Mouse (Mus musculus): ENCODE results near the gene Abca13. TPM values are rescaled to one million over a fixed set of nuclear protein-coding genes. Genes with fewer than 3 reads are reported as not detected.
"Not testable (repeated sequence)": the region's sequence is repeated elsewhere in the genome, so short reads cannot be mapped to it uniquely, and the experiment has no call there.

Gene Abca13
- polyA plus RNA-seq, 1 experiment from 2014 or later: 0.07 TPM

GRCm38 (mm10) chr11:9427411-9427810 lies 235.7 kb downstream of the Abca13 start:
- Histone ChIP-seq H3K4me2 (replicated peaks) (no peak overlapping the region), H3K4me1 (no peaks in the 10 kb centered on the region), H3K27me3 (no peaks in the 10 kb centered on the region), H3K4me3 (replicated peaks) (no peak overlapping the region), H3K9me3 (replicated peaks) (no peaks in the 10 kb centered on the region), H3K36me3 (no peaks in the 10 kb centered on the region), H3K27ac (replicated peaks) (no peak overlapping the region), H3K9ac (no peak overlapping the region)
- WGBS: 50% methylated on average over 3 of the region's 3 CpGs
- ATAC-seq (ENCODE audit: insufficient number of reproducible peaks, low FRiP score, low TSS enrichment, low read depth): no peak

- WGBS: 61% methylated on average over 5 of the region's 5 CpGs
- Histone ChIP-seq H3K4me2 (replicated peaks) (no peak overlapping the region), H3K4me3 (replicated peaks) (no peak overlapping the region), H3K36me3 (no peaks in the 10 kb centered on the region), H3K9me3 (replicated peaks) (no peaks in the 10 kb centered on the region), H3K9ac (no peak overlapping the region), H3K4me1 (no peaks in the 10 kb centered on the region), H3K27me3 (no peaks in the 10 kb centered on the region), H3K27ac (replicated peaks) (no peak overlapping the region)
- no peak for ATAC-seq (ENCODE audit: insufficient number of reproducible peaks, low FRiP score, low TSS enrichment, low read depth)
Observed at GRCm38 (mm10) chr11:9432807-9433206, 241.1 kb downstream of the Abca13 start.

GRCm38 (mm10) chr11:9436617-9437016 lies 244.9 kb downstream of the Abca13 start:
- Histone ChIP-seq H3K4me3 (replicated peaks) (no peak overlapping the region), H3K36me3 (no peaks in the 10 kb centered on the region), H3K9me3 (replicated peaks) (no peaks in the 10 kb centered on the region), H3K27me3 (no peaks in the 10 kb centered on the region), H3K4me1 (no peaks in the 10 kb centered on the region), H3K4me2 (replicated peaks) (no peak overlapping the region), H3K27ac (replicated peaks) (no peak overlapping the region), H3K9ac (no peak overlapping the region)
- ATAC-seq (ENCODE audit: insufficient number of reproducible peaks, low FRiP score, low TSS enrichment, low read depth): no peak

GRCm38 (mm10) chr11:9439781-9440180 lies 248.0 kb downstream of the Abca13 start:
- Histone ChIP-seq H3K4me2 (replicated peaks) (no peak overlapping the region), H3K9ac (no peak overlapping the region), H3K4me3 (replicated peaks) (no peak overlapping the region), H3K27ac (replicated peaks) (no peak overlapping the region), H3K36me3 (no peaks in the 10 kb centered on the region), H3K4me1 (no peaks in the 10 kb centered on the region), H3K27me3 (no peaks in the 10 kb centered on the region), H3K9me3 (replicated peaks) (no peaks in the 10 kb centered on the region)
- 60% methylated on average over 2 of the region's 2 CpGs for WGBS
- ATAC-seq (ENCODE audit: insufficient number of reproducible peaks, low FRiP score, low TSS enrichment, low read depth): no peak

GRCm38 (mm10) chr11:9441192-9441591 lies 249.4 kb downstream of the Abca13 start:
- no peaks in the 10 kb centered on the region for H3K27me3 ChIP-seq
- no peak overlapping the region for H3K9ac ChIP-seq
- no peaks in the 10 kb centered on the region for H3K4me1 ChIP-seq
- no peaks in the 10 kb centered on the region for H3K9me3 ChIP-seq (replicated peaks)
- no peaks in the 10 kb centered on the region for H3K36me3 ChIP-seq
- ATAC-seq (ENCODE audit: insufficient number of reproducible peaks, low FRiP score, low TSS enrichment, low read depth): no peak
- H3K4me2 ChIP-seq (replicated peaks): no peak overlapping the region
- H3K4me3 ChIP-seq (replicated peaks): no peak overlapping the region
- WGBS: 47% methylated on average over 4 of the region's 4 CpGs
- H3K27ac ChIP-seq (replicated peaks): no peak overlapping the region

GRCm38 (mm10) chr11:9472400-9472799 lies 280.7 kb downstream of the Abca13 start:
- Histone ChIP-seq H3K4me3 (replicated peaks) (no peak overlapping the region), H3K9ac (no peak overlapping the region), H3K27me3 (no peaks in the 10 kb centered on the region), H3K27ac (replicated peaks) (no peak overlapping the region), H3K36me3 (no peaks in the 10 kb centered on the region), H3K9me3 (replicated peaks) (no peaks in the 10 kb centered on the region), H3K4me1 (no peaks in the 10 kb centered on the region), H3K4me2 (replicated peaks) (no peak overlapping the region)
- ATAC-seq (ENCODE audit: insufficient number of reproducible peaks, low FRiP score, low TSS enrichment, low read depth): no peak
- 76% methylated on average over 1 of the region's 1 CpGs for WGBS

GRCm38 (mm10) chr11:9481511-9481910 lies 289.8 kb downstream of the Abca13 start:
- no peak overlapping the region for H3K4me3 ChIP-seq (replicated peaks)
- H3K4me1 ChIP-seq: no peaks in the 10 kb centered on the region
- ATAC-seq (ENCODE audit: insufficient number of reproducible peaks, low FRiP score, low TSS enrichment, low read depth): no peak
- H3K36me3 ChIP-seq: no peaks in the 10 kb centered on the region
- H3K27me3 ChIP-seq: no peaks in the 10 kb centered on the region
- no peaks in the 10 kb centered on the region for H3K9me3 ChIP-seq (replicated peaks)
- 10% methylated on average over 6 of the region's 6 CpGs for WGBS
- no peak overlapping the region for H3K27ac ChIP-seq (replicated peaks)
- no peak overlapping the region for H3K9ac ChIP-seq
- no peak overlapping the region for H3K4me2 ChIP-seq (replicated peaks)

- H3K4me2 ChIP-seq (replicated peaks): no peak overlapping the region
- no peaks in the 10 kb centered on the region for H3K9me3 ChIP-seq (replicated peaks)
- no peak overlapping the region for H3K9ac ChIP-seq
- H3K4me1 ChIP-seq: no peaks in the 10 kb centered on the region
- no peak overlapping the region for H3K27ac ChIP-seq (replicated peaks)
- no peaks in the 10 kb centered on the region for H3K27me3 ChIP-seq
- 67% methylated on average over 5 of the region's 5 CpGs for WGBS
- no peak for ATAC-seq (ENCODE audit: insufficient number of reproducible peaks, low FRiP score, low TSS enrichment, low read depth)
- H3K36me3 ChIP-seq: no peaks in the 10 kb centered on the region
- H3K4me3 ChIP-seq (replicated peaks): no peak overlapping the region
Observed at GRCm38 (mm10) chr11:9500326-9501142, 308.8 kb downstream of the Abca13 start.

- H3K36me3 ChIP-seq; H3K27ac ChIP-seq (replicated peaks); H3K27me3 ChIP-seq; H3K4me2 ChIP-seq (replicated peaks); H3K9me3 ChIP-seq (replicated peaks); H3K9ac ChIP-seq; ATAC-seq (ENCODE audit: insufficient number of reproducible peaks, low FRiP score, low TSS enrichment, low read depth); H3K4me3 ChIP-seq (replicated peaks); H3K4me1 ChIP-seq: not testable (repeated sequence)
- WGBS: 63% methylated on average over 2 of the region's 2 CpGs
Observed at GRCm38 (mm10) chr11:9514966-9515365, 323.2 kb downstream of the Abca13 start.

- Histone ChIP-seq H3K4me1 (no peaks in the 10 kb centered on the region), H3K9me3 (replicated peaks) (no peaks in the 10 kb centered on the region), H3K27me3 (no peaks in the 10 kb centered on the region), H3K27ac (replicated peaks) (no peak overlapping the region), H3K9ac (no peak overlapping the region), H3K4me3 (replicated peaks) (no peak overlapping the region), H3K36me3 (no peaks in the 10 kb centered on the region), H3K4me2 (replicated peaks) (no peak overlapping the region)
- WGBS: 79% methylated on average over 3 of the region's 3 CpGs
- no peak for ATAC-seq (ENCODE audit: insufficient number of reproducible peaks, low FRiP score, low TSS enrichment, low read depth)
Observed at GRCm38 (mm10) chr11:9528556-9528955, 336.8 kb downstream of the Abca13 start.

- no peaks in the 10 kb centered on the region for H3K27me3 ChIP-seq
- no peaks in the 10 kb centered on the region for H3K4me1 ChIP-seq
- no peak overlapping the region for H3K4me3 ChIP-seq (replicated peaks)
- H3K27ac ChIP-seq (replicated peaks): no peak overlapping the region
- H3K9ac ChIP-seq: no peak overlapping the region
- no peaks in the 10 kb centered on the region for H3K9me3 ChIP-seq (replicated peaks)
- no peak overlapping the region for H3K4me2 ChIP-seq (replicated peaks)
- H3K36me3 ChIP-seq: no peaks in the 10 kb centered on the region
- 78% methylated on average over 8 of the region's 8 CpGs for WGBS
- ATAC-seq (ENCODE audit: insufficient number of reproducible peaks, low FRiP score, low TSS enrichment, low read depth): no peak
Observed at GRCm38 (mm10) chr11:9531715-9532114, 340.0 kb downstream of the Abca13 start.

GRCm38 (mm10) chr11:9533189-9533588 lies 341.4 kb downstream of the Abca13 start:
- no peak overlapping the region for H3K27ac ChIP-seq (replicated peaks)
- 76% methylated on average over 1 of the region's 1 CpGs for WGBS
- no peaks in the 10 kb centered on the region for H3K36me3 ChIP-seq
- no peaks in the 10 kb centered on the region for H3K4me1 ChIP-seq
- H3K4me3 ChIP-seq (replicated peaks): no peak overlapping the region
- no peaks in the 10 kb centered on the region for H3K9me3 ChIP-seq (replicated peaks)
- no peak overlapping the region for H3K4me2 ChIP-seq (replicated peaks)
- no peak overlapping the region for H3K9ac ChIP-seq
- H3K27me3 ChIP-seq: no peaks in the 10 kb centered on the region
- ATAC-seq (ENCODE audit: insufficient number of reproducible peaks, low FRiP score, low TSS enrichment, low read depth): no peak

All from embryonic facial prominence, embryonic 15.5 days (tissue).